Mouse (Mus musculus) MN1 (cell line): Measurements from ENCODE around the gene Plk5.
A peak's percentile ranks its signal among the peaks of the same experiment; 100 is the strongest.

Source experiments
- DNase-seq: peaks from one replicate; pipeline ENCODE4 v3.0.0-alpha.2; 2016; ENCODE audit warnings: low spot score

Plk5 gene

GRCm38 (mm10) chr10:80356001-80356682 is at the start of gene Plk5:
Plk5 (plus strand) TSS chr10:80356459.
- no peak for DNase-seq

DNA sequence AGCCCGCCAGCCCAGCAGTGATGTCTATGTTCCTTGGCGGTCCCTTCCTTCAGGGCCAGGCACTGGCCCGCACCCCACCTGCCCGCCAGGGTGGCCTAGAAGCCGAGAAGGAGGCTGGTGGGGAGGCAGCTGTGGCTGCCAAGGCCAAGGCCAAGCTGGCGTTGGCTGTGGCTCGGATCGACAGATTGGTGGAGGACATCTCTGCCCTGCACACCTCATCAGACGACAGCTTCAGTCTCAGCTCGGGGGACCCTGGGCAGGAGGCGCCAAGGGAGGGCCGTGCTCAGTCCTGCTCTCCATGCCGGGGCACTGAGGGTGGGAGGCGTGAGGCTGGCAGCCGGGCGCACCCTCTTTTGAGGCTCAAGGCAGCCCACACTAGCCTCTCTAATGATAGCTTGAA is 44.7 kb upstream of the Plk5 start:
- no peak for DNase-seq

DNA sequence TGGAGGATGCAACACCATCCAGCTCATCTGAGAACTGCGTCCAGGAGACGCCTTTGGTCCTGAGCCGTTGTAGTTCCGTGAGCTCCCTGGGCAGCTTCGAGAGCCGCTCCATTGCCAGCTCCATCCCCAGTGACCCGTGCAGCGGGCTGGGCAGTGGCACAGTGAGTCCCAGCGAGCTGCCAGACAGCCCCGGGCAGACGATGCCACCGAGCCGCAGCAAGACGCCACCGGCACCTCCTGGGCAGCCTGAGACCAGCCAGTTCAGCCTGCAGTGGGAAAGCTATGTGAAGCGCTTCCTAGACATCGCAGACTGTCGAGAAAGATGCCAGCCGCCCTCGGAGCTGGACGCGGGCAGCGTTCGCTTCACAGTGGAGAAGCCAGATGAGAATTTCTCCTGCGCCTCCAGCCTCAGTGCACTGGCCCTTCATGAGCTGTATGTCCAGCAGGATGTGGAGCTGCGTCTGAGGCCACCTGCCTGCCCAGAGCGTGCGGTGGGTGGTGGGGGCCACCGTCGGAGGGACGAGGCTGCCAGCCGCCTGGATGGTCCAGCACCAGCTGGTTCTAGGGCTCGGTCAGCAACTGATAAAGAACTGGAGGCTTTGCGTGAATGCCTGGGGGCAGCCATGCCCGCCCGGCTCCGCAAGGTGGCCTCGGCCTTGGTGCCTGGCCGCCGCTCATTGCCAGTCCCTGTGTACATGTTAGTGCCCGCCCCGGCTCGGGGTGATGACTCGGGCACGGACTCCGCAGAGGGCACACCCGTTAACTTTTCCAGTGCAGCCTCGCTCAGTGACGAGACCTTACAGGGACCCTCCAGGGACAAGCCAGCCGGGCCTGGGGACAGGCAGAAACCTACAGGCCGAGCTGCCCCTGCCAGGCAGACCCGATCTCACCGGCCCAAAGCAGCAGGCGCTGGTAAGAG is 43.4 kb upstream of the Plk5 start:
- DNase-seq, result no peak

DNA sequence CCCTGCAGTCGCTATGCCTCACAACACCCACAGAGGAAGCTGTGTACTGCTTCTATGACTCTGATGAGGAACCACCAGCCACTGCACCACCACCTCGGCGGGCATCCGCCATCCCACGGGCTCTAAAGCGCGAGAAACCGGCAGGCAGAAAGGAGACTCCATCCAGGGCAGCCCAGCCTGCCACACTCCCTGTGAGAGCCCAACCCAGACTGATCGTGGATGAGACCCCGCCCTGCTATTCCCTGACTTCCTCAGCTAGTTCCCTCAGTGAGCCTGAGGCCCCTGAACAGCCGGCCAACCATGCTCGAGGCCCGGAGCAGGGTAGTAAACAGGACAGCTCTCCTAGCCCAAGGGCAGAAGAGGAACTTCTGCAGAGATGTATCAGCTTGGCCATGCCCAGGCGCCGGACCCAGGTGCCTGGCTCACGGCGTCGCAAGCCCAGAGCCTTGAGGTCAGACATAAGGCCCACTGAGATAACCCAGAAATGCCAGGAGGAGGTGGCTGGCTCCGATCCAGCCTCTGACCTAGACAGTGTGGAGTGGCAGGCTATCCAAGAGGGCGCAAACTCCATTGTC is 42.5 kb upstream of the Plk5 start:
- peak; percentile 68 for DNase-seq

- DNase-seq, result no peak
Measured at GRCm38 (mm10) chr10:80314494-80315001, 41.7 kb upstream of the Plk5 start.

GRCm38 (mm10) chr10:80315315-80315714 is 40.9 kb upstream of the Plk5 start:
- no peak for DNase-seq

DNA sequence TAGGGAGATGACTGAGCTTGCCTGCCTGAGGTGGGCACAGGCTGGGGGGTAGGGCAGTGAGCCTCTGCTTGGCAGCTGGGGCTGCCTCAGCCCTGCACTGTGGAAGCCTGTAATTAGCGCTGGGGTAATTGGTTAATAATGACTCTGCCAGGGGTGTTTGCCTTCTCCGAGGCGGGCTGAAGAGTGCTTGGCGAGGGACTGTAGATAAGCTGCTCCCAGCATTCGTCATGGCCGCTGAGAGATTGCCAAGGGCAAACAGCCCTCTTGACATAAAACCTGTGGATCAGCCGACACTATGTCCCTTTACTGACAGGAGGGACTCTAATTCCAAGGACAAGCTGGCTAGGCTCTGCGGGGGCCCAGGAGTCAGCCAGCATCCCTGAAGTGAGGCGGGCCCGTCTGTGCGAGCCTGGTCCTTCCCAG is 39.9 kb upstream of the Plk5 start:
- peak; percentile 75 for DNase-seq

DNA sequence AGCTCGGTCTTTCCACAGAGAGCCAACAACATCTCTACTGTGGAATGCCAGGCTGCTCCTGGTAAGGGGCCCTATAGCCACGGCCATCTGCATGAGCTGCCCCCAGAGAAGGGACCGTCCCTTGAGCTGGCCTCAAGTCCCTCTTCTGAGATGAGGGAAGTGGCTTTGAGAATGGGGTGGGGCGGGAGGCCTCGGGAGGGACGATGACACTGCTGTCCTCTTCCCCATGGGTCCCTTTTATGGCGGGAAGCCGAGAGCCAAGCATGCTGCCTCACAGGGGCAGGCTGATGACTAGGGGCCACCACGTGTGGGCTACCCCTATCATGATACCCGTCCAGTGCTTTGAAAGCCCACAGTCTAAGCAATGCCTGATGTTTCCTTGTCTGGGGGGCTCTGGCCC is 39.2 kb upstream of the Plk5 start:
- DNase-seq, result no peak

GRCm38 (mm10) chr10:80320340-80320760 is 35.9 kb upstream of the Plk5 start, which contains the start of gene 2310011J03Rik:
2310011J03Rik (minus strand) TSS chr10:80320537.
- DNase-seq, result peak; percentile 87

DNA sequence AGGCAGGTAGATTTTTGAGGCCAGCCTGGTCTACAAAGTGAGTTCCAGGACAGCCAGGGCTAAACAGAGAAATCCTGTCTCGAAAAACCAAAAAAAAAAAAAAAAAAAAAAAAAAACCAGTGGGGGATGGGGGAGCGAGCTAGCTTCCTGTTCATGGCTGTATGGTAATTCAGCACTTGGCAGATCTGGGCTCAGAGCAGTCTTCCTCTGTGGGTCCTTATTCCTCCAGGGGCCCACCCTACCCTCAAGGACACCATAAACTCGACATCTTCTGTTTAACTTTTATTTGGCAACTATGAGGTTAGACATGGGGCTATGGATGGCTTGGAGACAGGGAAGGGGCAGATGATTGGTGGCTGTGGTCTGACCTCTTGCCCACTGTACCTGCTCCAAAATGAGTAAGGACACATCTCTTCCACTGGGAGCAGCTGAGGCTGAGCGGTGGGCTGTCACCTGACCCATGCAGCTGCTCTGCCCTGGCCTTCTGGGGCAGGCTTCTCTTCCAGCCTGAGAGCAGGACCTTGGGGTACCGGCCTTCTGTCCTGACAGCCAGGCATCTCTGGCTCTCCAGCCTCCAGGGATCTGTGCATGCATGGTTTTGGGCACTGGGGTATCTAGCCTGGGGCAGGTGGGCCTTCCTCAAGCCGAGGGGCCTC is 35.1 kb upstream of the Plk5 start:
- DNase-seq, result no peak

DNA sequence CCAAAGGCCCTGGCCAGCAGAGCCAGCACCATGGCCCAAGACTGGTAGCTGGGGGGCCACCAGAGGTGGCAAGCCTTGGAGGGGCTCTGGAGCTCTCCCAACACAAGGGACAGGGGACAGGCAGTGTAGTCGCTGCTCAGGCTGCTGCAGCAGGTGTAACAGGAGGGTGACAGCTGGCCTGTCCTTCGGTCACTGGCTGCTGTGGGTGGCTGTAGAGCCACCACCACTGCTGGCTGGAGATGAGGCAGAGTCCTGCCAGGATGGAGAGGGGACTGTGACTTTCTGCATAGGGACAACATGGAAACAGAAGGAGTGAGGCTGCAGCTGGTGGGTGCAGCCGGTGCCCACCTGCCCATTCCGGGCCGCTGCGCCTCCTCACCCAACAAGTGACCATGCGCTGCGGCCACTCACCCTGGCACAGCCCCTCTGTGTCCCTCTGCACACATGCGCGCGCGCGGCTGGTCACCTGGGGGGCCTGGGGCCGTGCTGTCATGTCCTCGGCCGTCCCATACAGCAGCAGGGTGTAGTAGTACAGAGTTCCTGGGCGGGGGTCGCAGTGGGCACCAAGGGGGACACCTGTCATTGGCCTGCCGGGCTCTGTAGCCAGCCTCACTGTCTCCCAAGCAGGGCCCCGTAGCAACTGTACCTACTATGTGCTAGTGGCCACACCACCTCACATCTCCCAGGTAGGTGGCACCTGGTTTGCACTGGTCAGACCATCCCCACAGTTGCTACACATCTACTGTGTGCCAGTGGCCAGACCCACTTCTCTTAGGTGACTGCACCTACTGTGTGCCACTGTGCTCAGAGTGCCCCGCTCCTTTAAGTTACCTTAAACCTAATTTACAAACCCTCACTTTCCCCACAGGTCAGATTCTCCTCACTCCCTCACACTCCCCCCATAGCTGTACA is 34.3 kb upstream of the Plk5 start:
- no peak for DNase-seq

DNA sequence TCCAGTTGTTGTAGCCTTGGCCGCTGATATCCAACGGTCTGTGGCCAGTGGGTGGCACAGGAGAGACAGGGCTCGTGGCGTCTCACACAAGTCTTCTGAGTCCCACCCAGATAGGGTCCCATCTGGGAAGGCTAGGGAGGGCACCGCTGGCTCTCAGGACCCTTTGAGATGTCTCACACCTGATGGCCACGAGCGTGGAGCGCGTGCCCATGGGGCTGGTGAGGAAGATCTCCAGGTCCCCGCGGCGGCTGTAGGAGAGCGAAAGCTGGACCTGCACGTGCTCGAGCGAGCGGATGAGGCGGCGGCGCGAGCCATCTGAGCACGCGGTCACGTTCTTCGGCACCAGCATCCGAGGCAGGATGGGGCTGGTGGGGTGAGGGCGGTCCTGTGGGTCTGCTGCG is 33.4 kb upstream of the Plk5 start:
- DNase-seq, result peak; percentile 43

DNA sequence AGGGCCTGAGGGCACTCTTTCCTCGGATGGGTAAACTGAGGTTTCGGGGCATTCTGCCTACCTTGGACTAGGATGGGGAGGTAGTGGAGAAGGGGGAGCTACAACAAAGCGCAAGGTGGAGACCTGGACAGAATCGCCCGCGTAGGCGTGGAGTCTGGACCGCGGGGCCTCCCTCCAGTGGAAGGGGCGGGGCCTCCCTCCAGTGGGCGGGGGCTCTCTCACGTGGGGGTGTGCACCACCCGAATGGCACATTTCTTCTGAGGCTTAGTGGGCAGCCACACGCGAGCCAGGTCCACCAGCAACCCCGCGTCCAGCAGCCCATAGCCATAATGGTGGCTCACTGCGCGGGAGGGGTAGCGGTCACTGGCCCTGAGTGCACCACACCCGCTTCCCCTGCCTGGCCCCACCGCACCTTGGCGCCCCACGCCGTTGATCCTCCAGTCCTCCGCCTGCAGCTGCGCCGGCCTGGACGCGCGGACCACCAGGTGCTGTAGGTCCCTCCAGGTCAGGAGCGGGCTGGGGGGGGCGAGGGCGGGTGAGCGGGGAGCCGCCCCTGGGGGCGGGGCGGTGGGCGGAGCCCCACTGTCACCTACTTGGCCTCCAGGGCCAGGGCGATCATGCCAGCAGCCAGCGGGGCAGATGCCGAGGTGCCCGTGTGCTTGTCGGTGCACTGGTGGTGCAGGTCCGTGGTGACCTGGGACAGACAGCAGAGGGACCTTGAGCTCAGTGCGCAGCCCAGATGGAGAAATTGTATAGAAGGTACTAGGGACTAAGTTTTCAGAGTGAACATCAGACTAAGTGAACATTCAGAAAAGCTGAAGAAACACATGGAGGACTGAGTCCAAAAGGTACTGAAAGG is 32.8 kb upstream of the Plk5 start:
- peak; percentile 66 for DNase-seq

- no peak for DNase-seq
Measured at GRCm38 (mm10) chr10:80324120-80325037, 31.9 kb upstream of the Plk5 start.

- DNase-seq, result no peak
Measured at GRCm38 (mm10) chr10:80325045-80325444, 31.2 kb upstream of the Plk5 start.

- peak; percentile 96 for DNase-seq
Measured at GRCm38 (mm10) chr10:80329273-80330081, 26.8 kb upstream of the Plk5 start, which contains the start of the genes Pcsk4 and Reep6. Pcsk4 (minus strand) TSS chr10:80329498. Reep6 (plus strand) TSS chr10:80329953.

DNA sequence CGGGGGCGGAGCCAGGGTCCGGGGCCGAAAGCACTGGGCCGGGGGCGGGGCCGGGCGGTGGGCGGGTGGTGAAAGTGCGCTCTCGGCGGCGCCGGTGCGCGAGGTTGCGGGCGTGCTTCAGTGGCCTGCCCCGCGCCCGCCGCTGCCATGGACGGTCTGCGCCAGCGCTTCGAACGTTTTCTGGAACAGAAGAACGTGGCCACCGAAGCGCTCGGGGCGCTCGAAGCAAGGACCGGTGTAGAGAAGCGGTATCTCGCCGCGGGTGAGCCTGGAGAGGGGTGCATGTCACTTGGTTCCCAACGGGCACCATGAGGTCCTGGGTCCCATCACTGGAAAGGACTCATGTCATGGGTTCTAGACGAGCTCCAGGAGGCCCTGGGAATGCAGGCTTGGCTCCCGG is 26.2 kb upstream of the Plk5 start:
- no peak for DNase-seq

DNA sequence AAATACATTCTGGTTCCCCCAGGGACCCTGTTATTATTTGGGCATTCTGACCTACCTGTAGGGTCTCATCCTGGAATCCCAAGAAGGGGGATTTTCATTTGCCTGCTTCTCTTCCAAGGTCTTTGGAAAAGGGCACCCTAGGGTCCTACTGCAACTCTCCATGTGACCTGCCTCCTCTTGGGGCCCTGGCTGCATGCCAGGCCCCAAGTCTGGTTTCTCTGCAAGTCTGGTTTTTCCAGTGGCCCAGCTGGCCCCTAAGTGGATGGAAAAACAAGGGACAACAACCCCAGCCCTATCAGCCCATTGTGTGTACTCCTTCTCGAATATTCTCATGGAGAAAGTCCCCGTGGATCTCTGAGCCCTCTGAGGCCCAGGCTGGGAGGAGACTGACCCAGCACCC is 25.4 kb upstream of the Plk5 start:
- DNase-seq, result peak; percentile 48
